Mouse (Mus musculus) left cerebral cortex, postnatal 14 days (tissue): ENCODE measurements around the gene Defb23. TPM values are rescaled to one million over a fixed set of nuclear protein-coding genes. Genes with fewer than 3 reads are reported as not detected.
"Not testable (repeated sequence)": the region's sequence is repeated elsewhere in the genome, so short reads cannot be mapped to it uniquely, and the experiment has no call there.

ENCODE experiments used
- DNase-seq, 2 experiments: peaks; one replicate each; pipeline ENCODE4 v3.0.0; 2021 to 2022; ENCODE audit warnings: low spot score in 2 of 2, mixed read lengths in 1 of 2
- intact Hi-C: fragments of 180-260 bp; cut with DNase I; formaldehyde crosslinking; loops from one replicate; pipeline ENCODE4 v1.15.1; 2025
- total RNA-seq, 2 experiments: library from RNA; stranded (reverse); gene quantifications; 2 replicates each; pipeline ENCODE4 v1.2.3; 2021

The Defb23 gene
- total RNA-seq, 2 experiments from 2014 or later = not detected

GRCm38 (mm10) chr2:152442322-152442721 lies 22.1 kb downstream of the Defb23 start:
- intact Hi-C loops = no loop called here

GRCm38 (mm10) chr2:152439833-152440232 lies 24.6 kb downstream of the Defb23 start:
- intact Hi-C loops = no loop called here
- no peak for DNase-seq

More at GRCm38 (mm10) chr2:152442322-152442721, 22.1 kb downstream of the Defb23 start:
- DNase-seq = no peak

GRCm38 (mm10) chr2:152438963-152439362 lies 25.5 kb downstream of the Defb23 start:
- intact Hi-C loops = no loop called here
- no peak for DNase-seq

GRCm38 (mm10) chr2:152436983-152437860 lies 27.2 kb downstream of the Defb23 start:
- intact Hi-C loops = loop anchor here (1.0 kb wide), 1 partner anchor 45 kb away; no protein-coding TSS in a partner anchor
- peak; percentile 85 for DNase-seq

GRCm38 (mm10) chr2:152436405-152436901 lies 28.0 kb downstream of the Defb23 start:
- intact Hi-C loops = no loop called here
- DNase-seq = no peak

- intact Hi-C loops = not testable (repeated sequence)
- DNase-seq = peak in 1 of 2 experiments; percentile 73
Measured at GRCm38 (mm10) chr2:152428481-152428880, 35.9 kb downstream of the Defb23 start.

- intact Hi-C loops = no loop called here
- peak; percentile 66 to 71 for DNase-seq
Measured at GRCm38 (mm10) chr2:152427493-152427892, 36.9 kb downstream of the Defb23 start.

GRCm38 (mm10) chr2:152415786-152416185 lies 48.6 kb downstream of the Defb23 start:
- intact Hi-C loops = no loop called here
- DNase-seq = no peak

GRCm38 (mm10) chr2:152415287-152415686 lies 49.1 kb downstream of the Defb23 start, which contains the start of gene 6820408C15Rik:
6820408C15Rik (plus strand) TSS chr2:152415587.
- intact Hi-C loops = no loop called here
- no peak for DNase-seq

GRCm38 (mm10) chr2:152414591-152415165 lies 49.7 kb downstream of the Defb23 start, which contains the start of gene Zcchc3:
Zcchc3 (minus strand) TSS chr2:152415027.
- intact Hi-C loops = loop anchor here (1.0 kb wide), 1 partner anchor 16 kb away; the partner anchor contains the start of gene Sox12
- DNase-seq = peak; percentile 85 to 89

- intact Hi-C loops = loop anchor here (1.0 kb wide), 1 partner anchor 16 kb away; the partner anchor contains the start of gene Sox12
- peak in 1 of 2 experiments; percentile 30 for DNase-seq
Measured at GRCm38 (mm10) chr2:152413765-152414584, 50.4 kb downstream of the Defb23 start.

- DNase-seq = no peak
- intact Hi-C loops = no loop called here
Measured at GRCm38 (mm10) chr2:152413158-152413764, 51.2 kb downstream of the Defb23 start.

- intact Hi-C loops = no loop called here
- DNase-seq = no peak
Measured at GRCm38 (mm10) chr2:152412526-152413157, 51.8 kb downstream of the Defb23 start.

- intact Hi-C loops = no loop called here
Measured at GRCm38 (mm10) chr2:152411471-152411870, 52.9 kb downstream of the Defb23 start.

GRCm38 (mm10) chr2:152410971-152411371 lies 53.4 kb downstream of the Defb23 start:
- DNase-seq = peak; percentile 80 to 93
- intact Hi-C loops = no loop called here

More at GRCm38 (mm10) chr2:152411471-152411870, 52.9 kb downstream of the Defb23 start:
- DNase-seq = no peak

GRCm38 (mm10) chr2:152409781-152410180 lies 54.6 kb downstream of the Defb23 start:
- DNase-seq = no peak
- intact Hi-C loops = no loop called here
